Mouse (Mus musculus): ENCODE data around the gene Kifc5b. TPM values are rescaled to one million over a fixed set of nuclear protein-coding genes. Genes with fewer than 3 reads are reported as not detected.

Gene Kifc5b
- polyA plus RNA-seq, 1 experiment from 2014 or later, result 6.8 TPM

GRCm38 (mm10) chr17:26950560-26951288 lies 33.8 kb downstream of the Kifc5b start:
- Histone ChIP-seq H3K4me3 (replicated peaks; ENCODE audit: low read length) (peak overlapping the region; percentile 41), H3K9ac (replicated peaks; ENCODE audit: low read depth, low read length) (peak overlapping the region; percentile 52), H3K27ac (ENCODE audit: low read length) (peak overlapping the region; percentile 59), H3K27me3 (replicated peaks; ENCODE audit: control insufficient read depth, insufficient read depth, low read length) (no peaks in the 10 kb centered on the region), H3K36me3 (ENCODE audit: control insufficient read depth, insufficient read depth) (peaks cover 7% of the 10 kb centered on the region), H3K9me3 (ENCODE audit: control insufficient read depth, low read length) (no peaks in the 10 kb centered on the region), H3K4me2 (ENCODE audit: low read length) (peak overlapping the region; percentile 75), H3K4me1 (replicated peaks; ENCODE audit: control insufficient read depth, insufficient read depth, low read length) (peaks cover 72% of the 10 kb centered on the region)
- 24% methylated on average over 7 of the region's 7 CpGs for WGBS
- no peak for ATAC-seq

- H3K4me2 ChIP-seq (ENCODE audit: low read length), result peak overlapping the region; percentile 75
- H3K4me1 ChIP-seq (replicated peaks; ENCODE audit: control insufficient read depth, insufficient read depth, low read length), result peaks cover 66% of the 10 kb centered on the region
- H3K9ac ChIP-seq (replicated peaks; ENCODE audit: low read depth, low read length), result peak overlapping the region; percentile 52
- no peaks in the 10 kb centered on the region for H3K9me3 ChIP-seq (ENCODE audit: control insufficient read depth, low read length)
- no peaks in the 10 kb centered on the region for H3K27me3 ChIP-seq (replicated peaks; ENCODE audit: control insufficient read depth, insufficient read depth, low read length)
- peak; percentile 66 for ATAC-seq
- H3K4me3 ChIP-seq (replicated peaks; ENCODE audit: low read length), result peak overlapping the region; percentile 41
- H3K36me3 ChIP-seq (ENCODE audit: control insufficient read depth, insufficient read depth), result peaks cover 8% of the 10 kb centered on the region
- peak overlapping the region; percentile 59 for H3K27ac ChIP-seq (ENCODE audit: low read length)
- WGBS, result 1% methylated on average over 11 of the region's 11 CpGs
These were observed 34.5 kb downstream of the Kifc5b start for GRCm38 (mm10) chr17:26951406-26951805.

- Histone ChIP-seq H3K9ac (replicated peaks; ENCODE audit: low read depth, low read length) (peak overlapping the region; percentile 52), H3K4me3 (replicated peaks; ENCODE audit: low read length) (peak overlapping the region; percentile 41), H3K27me3 (replicated peaks; ENCODE audit: control insufficient read depth, insufficient read depth, low read length) (no peaks in the 10 kb centered on the region), H3K9me3 (ENCODE audit: control insufficient read depth, low read length) (no peaks in the 10 kb centered on the region), H3K4me1 (replicated peaks; ENCODE audit: control insufficient read depth, insufficient read depth, low read length) (peaks cover 58% of the 10 kb centered on the region), H3K27ac (ENCODE audit: low read length) (peak overlapping the region; percentile 16; the same call in 1 of the 2 replicates), H3K36me3 (ENCODE audit: control insufficient read depth, insufficient read depth) (peaks cover 13% of the 10 kb centered on the region), H3K4me2 (ENCODE audit: low read length) (peak overlapping the region; percentile 75)
- no peak; the same call in 1 of the 2 replicates for ATAC-seq
- 6% methylated on average over 21 of the region's 23 CpGs for WGBS
These were observed 35.3 kb downstream of the Kifc5b start for GRCm38 (mm10) chr17:26951952-26952877.

DNA sequence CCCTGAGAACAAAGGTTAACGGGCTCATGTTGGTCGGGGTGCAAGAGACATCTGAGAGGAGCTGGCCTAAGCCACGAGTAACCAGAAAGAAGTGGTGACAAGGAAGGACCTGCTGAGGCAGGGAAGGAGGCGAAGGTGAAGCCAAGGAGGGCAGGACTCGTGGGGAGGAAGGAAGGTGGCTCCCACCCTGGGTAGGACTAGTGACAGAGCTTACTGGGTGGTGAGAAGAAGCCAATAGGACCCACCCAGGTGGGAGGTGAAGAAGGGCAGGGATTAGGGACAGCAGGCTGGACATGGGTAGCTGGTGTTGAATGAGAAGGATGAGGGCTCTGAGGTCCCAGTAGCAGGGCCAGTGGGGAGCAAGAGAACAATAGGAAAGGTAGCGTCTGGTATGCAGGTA lies 36.3 kb downstream of the Kifc5b start:
- Histone ChIP-seq H3K9ac (replicated peaks; ENCODE audit: low read depth, low read length) (peak overlapping the region; percentile 22; the same call in 1 of the 2 replicates), H3K36me3 (ENCODE audit: control insufficient read depth, insufficient read depth) (peaks cover 21% of the 10 kb centered on the region), H3K4me1 (replicated peaks; ENCODE audit: control insufficient read depth, insufficient read depth, low read length) (peaks cover 51% of the 10 kb centered on the region), H3K4me2 (ENCODE audit: low read length) (peak overlapping the region; percentile 75), H3K27me3 (replicated peaks; ENCODE audit: control insufficient read depth, insufficient read depth, low read length) (no peaks in the 10 kb centered on the region), H3K27ac (ENCODE audit: low read length) (no peak overlapping the region), H3K9me3 (ENCODE audit: control insufficient read depth, low read length) (no peaks in the 10 kb centered on the region), H3K4me3 (replicated peaks; ENCODE audit: low read length) (no peak overlapping the region)
- 26% methylated on average over 6 of the region's 6 CpGs for WGBS
- no peak for ATAC-seq

- Histone ChIP-seq H3K36me3 (ENCODE audit: control insufficient read depth, insufficient read depth) (peaks cover 22% of the 10 kb centered on the region), H3K4me1 (replicated peaks; ENCODE audit: control insufficient read depth, insufficient read depth, low read length) (peaks cover 51% of the 10 kb centered on the region), H3K4me2 (ENCODE audit: low read length) (peak overlapping the region; percentile 75), H3K27me3 (replicated peaks; ENCODE audit: control insufficient read depth, insufficient read depth, low read length) (no peaks in the 10 kb centered on the region), H3K9ac (replicated peaks; ENCODE audit: low read depth, low read length) (peak overlapping the region; percentile 22; the same call in 1 of the 2 replicates), H3K27ac (ENCODE audit: low read length) (no peak overlapping the region), H3K9me3 (ENCODE audit: control insufficient read depth, low read length) (no peaks in the 10 kb centered on the region), H3K4me3 (replicated peaks; ENCODE audit: low read length) (no peak overlapping the region)
- 30% methylated on average over 8 of the region's 16 CpGs for WGBS
- no peak for ATAC-seq
These were observed 36.8 kb downstream of the Kifc5b start for GRCm38 (mm10) chr17:26953726-26954125.

- Histone ChIP-seq H3K4me1 (replicated peaks; ENCODE audit: control insufficient read depth, insufficient read depth, low read length) (peaks cover 26% of the 10 kb centered on the region), H3K27ac (ENCODE audit: low read length) (no peak overlapping the region), H3K27me3 (replicated peaks; ENCODE audit: control insufficient read depth, insufficient read depth, low read length) (no peaks in the 10 kb centered on the region), H3K9ac (replicated peaks; ENCODE audit: low read depth, low read length) (no peak overlapping the region), H3K4me2 (ENCODE audit: low read length) (no peak overlapping the region), H3K4me3 (replicated peaks; ENCODE audit: low read length) (no peak overlapping the region), H3K36me3 (ENCODE audit: control insufficient read depth, insufficient read depth) (peaks cover 34% of the 10 kb centered on the region), H3K9me3 (ENCODE audit: control insufficient read depth, low read length) (no peaks in the 10 kb centered on the region)
- ATAC-seq, result no peak
- 82% methylated on average over 5 of the region's 5 CpGs for WGBS
These were observed 39.4 kb downstream of the Kifc5b start for GRCm38 (mm10) chr17:26956309-26956708.

DNA sequence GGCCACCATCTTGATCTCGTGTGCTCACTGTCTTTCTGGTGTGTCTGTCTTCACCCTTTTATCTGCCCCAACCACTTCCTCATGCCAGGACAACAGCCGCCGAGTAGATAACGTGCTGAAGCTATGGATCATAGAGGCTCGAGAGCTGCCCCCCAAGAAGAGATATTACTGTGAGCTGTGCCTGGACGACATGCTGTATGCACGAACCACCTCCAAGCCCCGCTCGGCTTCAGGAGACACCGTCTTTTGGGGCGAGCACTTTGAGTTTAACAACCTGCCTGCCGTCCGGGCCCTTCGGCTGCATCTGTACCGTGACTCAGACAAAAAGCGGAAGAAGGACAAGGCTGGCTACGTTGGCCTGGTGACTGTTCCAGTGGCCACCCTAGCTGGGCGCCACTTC lies 40.0 kb downstream of the Kifc5b start:
- no peak overlapping the region for H3K4me3 ChIP-seq (replicated peaks; ENCODE audit: low read length)
- no peak overlapping the region for H3K27ac ChIP-seq (ENCODE audit: low read length)
- H3K9ac ChIP-seq (replicated peaks; ENCODE audit: low read depth, low read length), result no peak overlapping the region
- H3K9me3 ChIP-seq (ENCODE audit: control insufficient read depth, low read length), result no peaks in the 10 kb centered on the region
- 94% methylated on average over 18 of the region's 18 CpGs for WGBS
- no peaks in the 10 kb centered on the region for H3K27me3 ChIP-seq (replicated peaks; ENCODE audit: control insufficient read depth, insufficient read depth, low read length)
- peaks cover 21% of the 10 kb centered on the region for H3K4me1 ChIP-seq (replicated peaks; ENCODE audit: control insufficient read depth, insufficient read depth, low read length)
- ATAC-seq, result no peak
- H3K36me3 ChIP-seq (ENCODE audit: control insufficient read depth, insufficient read depth), result peaks cover 40% of the 10 kb centered on the region
- no peak overlapping the region for H3K4me2 ChIP-seq (ENCODE audit: low read length)

- 97% methylated on average over 5 of the region's 5 CpGs for WGBS
- ATAC-seq, result no peak
- Histone ChIP-seq H3K27me3 (replicated peaks; ENCODE audit: control insufficient read depth, insufficient read depth, low read length) (no peaks in the 10 kb centered on the region), H3K9ac (replicated peaks; ENCODE audit: low read depth, low read length) (no peak overlapping the region), H3K4me2 (ENCODE audit: low read length) (no peak overlapping the region), H3K4me3 (replicated peaks; ENCODE audit: low read length) (no peak overlapping the region), H3K27ac (ENCODE audit: low read length) (no peak overlapping the region), H3K9me3 (ENCODE audit: control insufficient read depth, low read length) (no peaks in the 10 kb centered on the region), H3K36me3 (ENCODE audit: control insufficient read depth, insufficient read depth) (peaks cover 42% of the 10 kb centered on the region), H3K4me1 (replicated peaks; ENCODE audit: control insufficient read depth, insufficient read depth, low read length) (peaks cover 11% of the 10 kb centered on the region)
These were observed 41.0 kb downstream of the Kifc5b start for GRCm38 (mm10) chr17:26957872-26958271.

DNA sequence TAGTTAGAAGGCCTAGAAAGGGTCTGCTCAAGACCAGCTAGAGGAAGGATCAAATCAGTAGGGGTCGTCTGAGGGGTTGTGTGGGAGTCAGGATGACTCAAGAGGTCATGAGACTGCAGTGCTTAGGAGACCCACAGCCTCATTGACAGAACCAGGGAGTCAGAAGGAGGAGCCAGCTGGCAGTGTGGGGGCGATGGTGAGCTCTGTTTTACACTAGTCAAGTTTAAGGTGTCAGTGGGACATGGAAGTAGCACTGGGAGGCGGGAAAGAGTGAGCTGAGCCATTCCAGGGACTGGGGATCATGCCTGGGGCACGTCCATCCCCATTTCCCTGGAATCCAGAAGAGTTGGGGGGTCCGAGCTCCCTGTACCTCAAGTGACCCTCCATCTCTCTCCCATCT lies 42.0 kb downstream of the Kifc5b start:
- H3K27me3 ChIP-seq (replicated peaks; ENCODE audit: control insufficient read depth, insufficient read depth, low read length), result no peaks in the 10 kb centered on the region

More for the DNA sequence above, 42.0 kb downstream of the Kifc5b start:
- Histone ChIP-seq H3K4me2 (ENCODE audit: low read length) (no peak overlapping the region), H3K9me3 (ENCODE audit: control insufficient read depth, low read length) (no peaks in the 10 kb centered on the region), H3K9ac (replicated peaks; ENCODE audit: low read depth, low read length) (no peak overlapping the region), H3K4me1 (replicated peaks; ENCODE audit: control insufficient read depth, insufficient read depth, low read length) (peaks cover 1% of the 10 kb centered on the region), H3K27ac (ENCODE audit: low read length) (no peak overlapping the region), H3K4me3 (replicated peaks; ENCODE audit: low read length) (no peak overlapping the region), H3K36me3 (ENCODE audit: control insufficient read depth, insufficient read depth) (peaks cover 45% of the 10 kb centered on the region)
- no peak for ATAC-seq
- WGBS, result 62% methylated on average over 5 of the region's 5 CpGs
